Mouse (Mus musculus) frontal cortex, adult 2 months (tissue): ENCODE results near the gene Tspan9. TPM values are rescaled to one million over a fixed set of nuclear protein-coding genes. Genes with fewer than 3 reads are reported as not detected.

Source experiments
- DNase-seq, 2 experiments: peaks; one replicate each; pipeline ENCODE4 v3.0.0; 2022; ENCODE audit warnings: low spot score in 1 of 2; ENCODE audit errors: extremely low spot score in 1 of 2
- polyA plus RNA-seq: library from polyadenylated mRNA; depleted of rRNA; stranded (reverse); fragments of >200 nt; gene quantifications from 2 replicates; pipeline ENCODE4 v1.2.3, GENCODE M21; 2012

The Tspan9 gene
- polyA plus RNA-seq, 1 experiment = 56.9 TPM

- DNase-seq = no peak
Observed at GRCm38 (mm10) chr6:128081781-128082180, 61.6 kb downstream of the Tspan9 start.

GRCm38 (mm10) chr6:128081293-128081692, 62.1 kb downstream of the Tspan9 start:
- no peak for DNase-seq

GRCm38 (mm10) chr6:128079576-128080224, 63.7 kb downstream of the Tspan9 start:
- no peak for DNase-seq

- no peak for DNase-seq
Observed at GRCm38 (mm10) chr6:128078508-128078907, 64.9 kb downstream of the Tspan9 start.

GRCm38 (mm10) chr6:128076104-128077020, 67.0 kb downstream of the Tspan9 start:
- no peak for DNase-seq

- DNase-seq = no peak
Observed at GRCm38 (mm10) chr6:128075453-128076003, 67.9 kb downstream of the Tspan9 start.

GRCm38 (mm10) chr6:128070921-128071558, 72.4 kb downstream of the Tspan9 start:
- no peak for DNase-seq

GRCm38 (mm10) chr6:128070072-128070872, 73.1 kb downstream of the Tspan9 start:
- no peak for DNase-seq

- DNase-seq = no peak
Observed at GRCm38 (mm10) chr6:128068144-128068543, 75.2 kb downstream of the Tspan9 start.

- DNase-seq = no peak
Observed at GRCm38 (mm10) chr6:128065982-128066381, 77.4 kb downstream of the Tspan9 start.

- DNase-seq = peak in 1 of 2 experiments; percentile 41
Observed at GRCm38 (mm10) chr6:128063501-128063900, 79.9 kb downstream of the Tspan9 start.

- DNase-seq = no peak
Observed at GRCm38 (mm10) chr6:128062784-128063183, 80.6 kb downstream of the Tspan9 start.

- no peak for DNase-seq
Observed at GRCm38 (mm10) chr6:128062216-128062615, 81.2 kb downstream of the Tspan9 start.

- no peak for DNase-seq
Observed at GRCm38 (mm10) chr6:128061342-128061741, 82.1 kb downstream of the Tspan9 start.

GRCm38 (mm10) chr6:128058570-128058969, 84.8 kb downstream of the Tspan9 start:
- DNase-seq = peak in 1 of 2 experiments; percentile 15

- DNase-seq = no peak
Observed at GRCm38 (mm10) chr6:128058157-128058556, 85.2 kb downstream of the Tspan9 start.

- no peak for DNase-seq
Observed at GRCm38 (mm10) chr6:128053000-128053732, 90.2 kb downstream of the Tspan9 start.

GRCm38 (mm10) chr6:128047671-128048070, 95.7 kb downstream of the Tspan9 start:
- DNase-seq = no peak

GRCm38 (mm10) chr6:128047239-128047638, 96.2 kb downstream of the Tspan9 start:
- no peak for DNase-seq
